Mouse (Mus musculus) left cerebral cortex, postnatal 10 days (tissue): ENCODE results near the gene Tmed8. TPM values are rescaled to one million over a fixed set of nuclear protein-coding genes. Genes with fewer than 3 reads are reported as not detected.
"Not testable (repeated sequence)": the region's sequence is repeated elsewhere in the genome, so short reads cannot be mapped to it uniquely, and the experiment has no call there.

Source experiments
- DNase-seq, 2 experiments: peaks; one replicate each; pipeline ENCODE4 v3.0.0; 2021 to 2022; ENCODE audit warnings: low spot score in 2 of 2, mixed read lengths in 1 of 2; ENCODE audit errors: extremely low spot score in 1 of 2
- intact Hi-C: fragments of 180-260 bp; cut with DNase I; formaldehyde crosslinking; loops from one replicate; pipeline ENCODE4 v1.15.1; 2025
- total RNA-seq, 2 experiments: library from RNA; stranded (reverse); gene quantifications; 2 replicates each; pipeline ENCODE4 v1.2.3; 2021

Gene Tmed8
- total RNA-seq, 2 experiments from 2014 or later = 27.5 to 29.9 TPM

DNA sequence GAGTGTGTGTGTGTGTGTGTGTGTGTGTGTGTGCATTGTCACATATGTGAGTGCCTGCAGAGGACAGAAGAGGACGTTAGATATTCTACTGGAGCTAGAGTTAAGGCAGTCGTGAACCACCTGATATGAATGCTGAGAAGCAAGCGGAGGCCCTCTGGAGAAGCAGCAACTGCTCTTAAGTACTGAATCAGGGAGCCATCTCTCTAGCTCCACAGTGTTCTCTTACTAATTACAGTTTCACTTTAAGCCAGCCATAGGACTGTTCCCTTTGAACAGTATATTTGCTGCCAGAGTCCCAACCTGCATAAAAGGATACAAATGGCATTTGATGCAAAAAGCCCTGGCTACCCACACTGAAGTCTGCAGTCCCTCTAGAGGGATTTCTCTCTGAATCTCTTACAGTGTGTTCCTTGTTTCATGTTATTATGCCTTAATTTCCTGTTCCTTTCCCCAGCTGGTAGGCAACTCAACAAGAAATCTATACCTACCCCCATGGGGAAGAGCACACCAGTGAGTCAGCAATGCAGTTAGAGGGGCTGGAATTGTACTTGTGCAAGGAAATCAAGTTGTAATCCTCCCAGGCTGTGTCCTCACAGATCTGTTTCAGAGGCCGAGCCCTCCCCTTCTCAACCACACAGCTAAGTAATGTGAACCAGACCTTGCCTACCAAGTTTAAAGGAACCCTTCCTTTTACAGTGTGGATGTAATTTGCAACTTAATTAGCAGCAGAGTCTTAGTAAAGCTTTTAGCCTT is 24.9 kb downstream of the Tmed8 start:
- DNase-seq = no peak
- intact Hi-C loops = no loop called here

- intact Hi-C loops = no loop called here
- no peak for DNase-seq
Observed at GRCm38 (mm10) chr12:87160815-87161214, 39.4 kb downstream of the Tmed8 start.

DNA sequence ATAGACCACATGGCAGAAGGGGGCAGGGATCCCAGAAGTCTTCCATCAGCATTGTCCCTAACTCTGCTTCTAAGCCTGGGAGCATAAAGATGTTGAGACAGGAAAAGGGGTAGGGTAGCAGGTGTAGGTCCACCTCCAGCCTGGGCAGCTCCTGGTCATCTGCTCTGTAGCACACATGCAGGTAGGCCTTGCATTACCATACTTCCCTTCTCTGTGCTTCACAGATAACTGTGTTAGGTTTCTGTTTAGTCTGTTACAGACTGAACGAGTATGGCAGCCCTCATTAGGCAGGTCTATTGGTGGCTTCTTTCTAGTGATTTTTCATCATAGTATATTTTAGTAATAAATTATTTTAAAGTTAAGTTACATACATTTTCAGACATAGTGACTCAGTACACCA is 39.9 kb downstream of the Tmed8 start:
- DNase-seq = no peak
- intact Hi-C loops = no loop called here

GRCm38 (mm10) chr12:87158099-87158498 is 42.2 kb downstream of the Tmed8 start:
- DNase-seq = no peak
- intact Hi-C loops = no loop called here

DNA sequence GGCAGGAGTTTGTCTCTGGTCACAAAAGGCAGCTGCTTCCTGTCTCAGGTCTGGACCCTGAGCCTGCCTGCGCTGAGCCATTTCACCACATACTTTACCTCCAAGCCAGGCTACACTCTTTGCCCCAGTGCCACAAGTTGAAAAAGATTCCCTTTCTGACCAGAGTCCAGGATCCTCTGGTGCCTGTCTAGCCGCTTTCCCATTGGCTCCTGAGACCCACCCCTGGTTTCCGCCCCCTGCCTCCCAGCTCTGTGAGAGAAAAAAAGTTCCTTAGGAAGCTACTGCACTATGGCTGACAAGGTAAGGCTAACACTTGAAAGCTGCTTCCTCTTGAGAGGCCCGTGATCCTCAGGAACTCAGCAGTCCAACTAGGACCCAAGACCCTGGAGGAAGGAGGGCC is 42.9 kb downstream of the Tmed8 start:
- intact Hi-C loops = no loop called here
- DNase-seq = no peak

DNA sequence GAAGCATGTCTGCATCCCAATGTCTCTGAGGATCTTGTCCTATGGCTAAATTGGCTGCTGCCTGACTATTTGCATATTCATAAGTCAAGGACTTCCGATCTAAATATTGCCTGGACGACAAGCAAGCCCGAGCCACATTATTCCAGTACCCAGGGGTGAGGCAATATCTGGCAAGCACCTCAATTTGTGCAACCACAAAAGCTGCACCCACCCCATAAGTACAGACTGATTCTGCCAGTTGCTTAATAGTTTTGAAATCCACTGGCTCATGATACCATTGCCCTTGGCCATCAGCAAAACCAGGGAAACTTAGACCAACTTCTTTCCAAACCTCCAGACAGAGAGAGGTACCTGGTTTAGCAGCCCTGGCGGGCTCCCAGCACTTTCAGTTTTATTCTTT is 45.8 kb downstream of the Tmed8 start:
- DNase-seq, intact Hi-C loops: not testable (repeated sequence)

DNA sequence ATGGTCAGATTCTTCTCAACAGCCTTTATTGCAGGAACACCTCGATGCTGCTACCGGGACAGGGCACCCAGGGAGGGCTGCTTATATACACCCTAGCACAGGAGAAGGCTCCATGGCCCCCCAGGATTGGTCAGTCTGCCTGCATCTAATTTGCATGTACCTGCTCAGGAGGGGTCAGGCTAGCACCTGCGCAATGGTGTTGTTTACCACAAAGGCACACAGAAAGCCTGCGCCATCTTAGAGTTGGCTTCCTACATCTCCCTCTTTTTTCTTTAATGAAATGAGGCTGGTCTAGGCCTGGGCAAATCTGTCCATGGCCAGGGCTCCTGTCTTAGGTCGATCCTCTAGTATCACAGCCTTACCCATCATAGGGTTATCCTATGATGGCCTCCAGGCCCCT is 50.8 kb downstream of the Tmed8 start:
- DNase-seq = no peak
- intact Hi-C loops = no loop called here

DNA sequence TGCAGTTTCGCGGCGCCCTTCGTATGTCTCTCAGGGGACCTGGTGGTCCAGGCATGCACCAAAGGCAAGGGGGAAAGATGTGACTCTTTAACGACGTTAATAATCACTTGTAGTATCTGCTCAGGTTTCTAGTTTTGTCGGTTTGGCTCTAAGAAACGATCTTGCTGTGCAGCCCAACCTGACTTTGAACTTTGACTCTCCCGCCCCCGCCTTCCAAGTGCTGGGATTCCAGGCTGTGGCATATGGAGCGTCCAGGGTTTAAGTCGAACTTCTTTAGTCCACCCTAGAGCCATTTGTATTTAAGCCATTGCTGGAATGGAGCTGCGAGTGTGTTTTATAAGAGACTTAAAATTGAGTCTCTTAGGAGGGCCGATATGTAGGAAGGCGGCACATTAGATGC is 52.1 kb downstream of the Tmed8 start:
- intact Hi-C loops = no loop called here

DNA sequence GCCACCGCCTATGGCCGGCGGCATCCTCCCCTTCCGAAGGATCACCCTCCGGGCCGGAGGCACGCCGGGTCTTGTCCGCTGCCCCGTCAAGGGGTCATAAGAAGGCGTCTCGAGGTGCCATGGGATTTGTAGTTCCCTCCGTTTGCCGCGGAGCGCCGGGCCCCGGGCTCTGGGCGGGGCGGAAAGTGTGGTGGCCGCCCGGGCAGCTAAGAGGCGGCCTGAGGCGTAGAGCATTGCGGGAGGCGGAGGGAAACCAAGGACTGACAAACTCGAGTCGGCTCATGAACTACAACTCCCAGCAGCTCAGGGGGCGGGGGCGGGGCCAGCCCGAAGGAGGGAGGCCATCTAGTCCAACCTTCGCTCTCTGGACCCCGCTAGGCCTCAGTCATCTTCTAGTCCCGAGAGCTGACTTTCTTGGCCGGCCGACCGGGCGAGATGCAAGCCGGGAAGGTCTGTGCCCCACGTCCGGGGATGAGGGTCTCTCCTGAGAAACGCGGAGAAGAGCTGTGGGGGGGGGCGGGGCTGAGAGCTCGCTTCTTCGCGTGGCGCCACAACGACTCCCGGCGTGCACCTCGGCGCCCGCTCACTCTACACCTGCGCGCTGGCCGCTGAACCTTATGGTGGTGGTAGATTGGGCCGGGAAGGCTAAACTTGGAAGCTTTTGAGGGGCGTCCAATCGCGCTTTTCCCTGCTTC is 52.7 kb downstream of the Tmed8 start, which contains the start of gene Pomt2:
Gene Pomt2 (minus strand): TSS at position 574 of the 695 bp plus-strand sequence.
- intact Hi-C loops = no loop called here
- DNase-seq = peak; percentile 91 to 96

More for the DNA sequence above, 52.1 kb downstream of the Tmed8 start:
- DNase-seq = peak in 1 of 2 experiments; percentile 18

- intact Hi-C loops = no loop called here
Observed at GRCm38 (mm10) chr12:87146966-87147365, 53.3 kb downstream of the Tmed8 start, which contains the start of gene Gstz1. Gene Gstz1 (plus strand): TSS chr12:87147165.

GRCm38 (mm10) chr12:87142156-87142555 is 58.1 kb downstream of the Tmed8 start:
- intact Hi-C loops = no loop called here
- DNase-seq = no peak

More at GRCm38 (mm10) chr12:87146966-87147365, 53.3 kb downstream of the Tmed8 start, which contains the start of gene Gstz1:
- DNase-seq = peak; percentile 88 to 93

DNA sequence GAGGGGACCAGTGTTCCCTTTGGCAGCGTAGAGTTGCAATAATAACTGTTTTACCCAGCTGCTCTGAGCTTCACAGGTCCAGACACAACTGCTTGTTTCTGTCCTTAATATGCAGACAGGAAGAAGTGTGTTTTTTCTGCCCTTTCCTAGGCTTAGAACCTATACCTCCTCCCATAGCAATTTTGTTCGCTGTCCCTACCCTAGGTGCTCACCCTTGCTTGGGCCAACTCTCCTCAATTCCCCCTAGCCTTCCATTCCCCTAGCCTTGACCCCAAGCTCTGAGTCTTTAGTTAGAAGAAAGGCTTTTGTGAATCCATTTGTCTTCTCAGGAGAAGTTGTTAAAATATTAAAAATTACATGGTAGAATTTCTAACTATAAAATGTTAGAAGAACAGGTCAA is 61.5 kb downstream of the Tmed8 start:
- DNase-seq = no peak
- intact Hi-C loops = no loop called here

DNA sequence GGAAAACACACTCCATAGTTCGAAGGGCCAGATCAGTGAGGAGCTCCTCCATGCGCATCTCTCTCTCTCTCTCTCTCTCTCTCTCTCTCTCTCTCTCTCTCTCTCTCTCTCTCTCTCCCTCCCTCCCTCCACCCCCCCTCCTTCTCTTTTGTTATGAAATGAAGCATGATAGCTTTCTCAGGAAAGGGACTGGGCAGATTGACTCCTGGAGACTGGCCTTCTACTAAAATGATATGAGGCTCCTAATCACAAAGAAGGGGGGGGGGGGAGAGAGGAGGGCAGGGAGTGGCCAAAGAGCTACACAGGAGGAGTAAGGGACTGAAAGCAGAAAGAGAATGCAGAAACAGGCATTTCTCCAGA is 61.9 kb downstream of the Tmed8 start:
- intact Hi-C loops = no loop called here
- no peak for DNase-seq

DNA sequence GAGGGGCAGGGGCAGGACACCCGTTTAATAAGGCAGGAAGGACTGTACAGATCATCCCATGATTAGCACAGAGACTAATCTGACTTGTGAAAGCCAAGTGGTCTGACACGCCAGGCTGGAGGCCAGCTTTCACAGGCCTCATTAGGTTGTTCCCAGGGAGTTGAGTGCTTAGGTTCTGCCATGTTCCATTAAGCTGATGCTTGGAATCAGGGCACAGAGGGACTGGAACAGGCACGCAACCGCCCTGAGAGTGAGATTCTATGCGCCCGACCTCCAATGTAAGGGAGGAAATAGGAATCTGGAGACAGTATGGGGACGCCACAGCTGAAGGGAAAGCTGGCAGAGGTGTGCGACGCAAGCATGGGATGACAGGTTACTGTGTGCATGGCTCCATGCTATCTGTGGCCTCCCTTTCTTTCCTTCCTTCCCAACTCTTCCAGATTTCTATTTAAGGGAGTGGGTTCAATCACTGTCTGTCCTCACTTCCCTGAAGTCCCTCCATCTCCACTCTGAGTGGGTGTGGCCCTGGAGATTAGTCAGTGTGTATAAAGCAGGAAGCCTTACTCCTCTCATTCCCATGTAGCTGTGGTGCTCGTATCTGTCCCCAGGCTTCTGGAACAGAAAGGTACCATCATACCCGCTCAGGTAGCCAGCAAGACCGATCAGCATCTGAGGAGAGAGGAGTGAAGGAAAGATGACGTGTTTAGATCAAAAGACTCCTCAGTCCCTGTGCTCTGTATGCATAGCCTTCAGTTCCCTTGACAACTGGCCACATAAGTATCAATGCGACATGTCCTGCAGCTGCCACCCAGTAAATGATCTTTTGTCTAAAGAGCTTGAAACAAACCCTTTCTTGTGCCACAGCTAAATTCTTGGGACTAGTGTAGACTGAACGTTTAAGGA is 62.6 kb downstream of the Tmed8 start:
- no peak for DNase-seq
- intact Hi-C loops = no loop called here

- intact Hi-C loops = loop anchor here (5.0 kb wide), 1 partner anchor 115 kb away; no protein-coding TSS in a partner anchor
- DNase-seq = no peak
Observed at GRCm38 (mm10) chr12:87132784-87133183, 67.5 kb downstream of the Tmed8 start.

- no peak for DNase-seq
- intact Hi-C loops = loop anchor here (5.0 kb wide), 1 partner anchor 115 kb away; no protein-coding TSS in a partner anchor
Observed at GRCm38 (mm10) chr12:87132210-87132609, 68.0 kb downstream of the Tmed8 start.

- no peak for DNase-seq
- intact Hi-C loops = loop anchor here (5.0 kb wide), 1 partner anchor 116 kb away; no protein-coding TSS in a partner anchor
Observed at GRCm38 (mm10) chr12:87131619-87132018, 68.6 kb downstream of the Tmed8 start.

GRCm38 (mm10) chr12:87131181-87131580 is 69.1 kb downstream of the Tmed8 start:
- intact Hi-C loops = loop anchor here (5.0 kb wide), 1 partner anchor 116 kb away; no protein-coding TSS in a partner anchor
- DNase-seq = peak in 1 of 2 experiments; percentile 31

DNA sequence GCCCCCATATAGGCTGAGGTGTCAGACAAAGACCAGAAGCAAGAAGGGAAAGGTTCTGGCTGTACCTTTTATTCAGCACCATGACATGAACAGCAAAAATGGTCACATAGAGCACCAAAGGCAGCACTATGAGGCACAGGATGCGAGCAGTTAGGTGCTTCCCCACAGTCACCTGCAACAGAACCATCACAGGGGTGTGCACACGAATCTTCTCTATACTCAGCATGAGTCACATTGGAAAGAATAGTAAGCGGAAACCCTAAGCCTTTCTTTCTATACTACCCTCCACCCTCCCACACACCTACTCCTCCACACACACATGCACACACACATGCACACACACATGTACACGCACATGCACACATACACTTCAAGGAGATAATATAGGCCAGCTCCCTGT is 70.0 kb downstream of the Tmed8 start:
- intact Hi-C loops = loop anchor here (5.0 kb wide), 1 partner anchor 117 kb away; no protein-coding TSS in a partner anchor
- no peak for DNase-seq
